Mouse (Mus musculus) gastrocnemius, adult 8-10 months (tissue): ENCODE data around the gene Vmn1r27. TPM values are rescaled to one million over a fixed set of nuclear protein-coding genes. Genes with fewer than 3 reads are reported as not detected.

Experiments used
- DNase-seq, 2 experiments: peaks; one replicate each; pipeline ENCODE4 v3.0.0; 2022; ENCODE audit warnings: low spot score in 2 of 2
- total RNA-seq, 4 experiments: library from RNA; stranded (reverse); gene quantifications; 2 replicates each; pipeline ENCODE4 v1.2.4; 2022

Gene Vmn1r27
- not detected for total RNA-seq

DNA sequence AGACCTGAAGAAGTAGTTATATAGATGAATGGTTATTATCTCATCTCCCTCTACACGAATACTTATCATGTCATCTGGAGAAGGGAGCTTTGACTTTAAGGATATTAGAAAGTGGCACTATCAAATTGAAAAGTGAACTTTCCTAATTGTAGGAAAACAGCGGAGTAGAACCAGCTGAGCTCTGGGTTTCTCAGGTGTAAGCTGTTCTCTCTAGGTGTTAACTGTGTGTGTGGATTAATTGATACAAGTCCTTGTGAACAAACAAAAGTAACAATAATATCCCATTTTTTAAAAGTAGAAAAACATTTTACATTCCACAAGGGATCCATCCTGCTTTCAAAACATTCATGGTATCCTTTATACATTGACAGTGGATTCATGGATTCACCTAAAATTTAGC is at the start of gene Vmn1r27:
Vmn1r27 (minus strand) TSS at position 101 of the 400 bp plus-strand sequence.
- DNase-seq: no peak

DNA sequence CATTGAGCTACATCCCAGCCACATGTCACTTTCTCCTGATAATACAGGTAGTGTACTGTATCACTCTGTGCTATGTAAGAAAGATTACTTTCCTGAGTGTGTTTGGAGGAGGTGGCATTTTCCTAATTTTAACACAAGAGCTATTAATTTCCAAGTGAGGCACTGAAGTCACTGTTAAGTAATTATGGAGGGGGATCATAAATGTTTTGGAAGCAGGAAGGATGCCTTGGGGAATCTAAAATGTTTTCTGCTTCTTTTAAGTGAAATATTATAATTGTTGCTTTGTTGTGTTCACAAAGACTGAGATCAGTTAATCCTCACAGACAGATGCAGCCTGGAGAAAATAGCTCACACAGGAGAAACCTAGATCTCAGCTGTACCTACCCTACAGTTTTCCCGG is 43.1 kb upstream of the Vmn1r27 start, which contains the start of gene Vmn1r28:
Vmn1r28 (plus strand) TSS at position 301 of the 400 bp plus-strand sequence.
- no peak for DNase-seq

DNA sequence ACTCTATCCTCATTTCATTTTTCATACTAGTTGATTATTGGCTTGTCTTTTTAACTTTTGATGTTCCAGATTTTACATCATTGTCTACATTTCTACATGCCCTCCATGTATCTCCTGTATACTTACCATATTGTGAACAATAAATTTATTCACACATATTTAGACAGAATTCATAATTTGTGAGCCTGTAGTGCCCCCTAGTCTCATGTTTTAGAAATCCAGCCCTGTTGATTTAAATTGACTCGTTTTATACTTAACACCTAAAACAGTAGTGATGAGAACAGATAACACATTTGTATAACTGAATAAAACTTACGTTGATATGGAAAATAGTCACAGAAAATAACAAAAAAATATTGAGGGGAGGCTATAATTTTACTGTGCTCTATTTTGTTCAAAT is 2.5 kb downstream of the Vmn1r27 start:
- no peak for DNase-seq

Other genes with a start within 250 kb of the Vmn1r27 start
- not detected for gene Vmn1r25, start 238.0 kb downstream of the Vmn1r27 start, total RNA-seq
- not detected for gene Vmn1r26, start 203.7 kb downstream of the Vmn1r27 start, total RNA-seq
- gene Vmn1r28, start 43.2 kb upstream of the Vmn1r27 start, total RNA-seq: not detected
- gene Vmn1r29, start 82.7 kb upstream of the Vmn1r27 start, total RNA-seq: not detected
- not detected for gene Vmn1r30, start 224.6 kb upstream of the Vmn1r27 start, total RNA-seq